ENCODE assay signal across 25 mouse cellular contexts in the genomic region with DNA sequence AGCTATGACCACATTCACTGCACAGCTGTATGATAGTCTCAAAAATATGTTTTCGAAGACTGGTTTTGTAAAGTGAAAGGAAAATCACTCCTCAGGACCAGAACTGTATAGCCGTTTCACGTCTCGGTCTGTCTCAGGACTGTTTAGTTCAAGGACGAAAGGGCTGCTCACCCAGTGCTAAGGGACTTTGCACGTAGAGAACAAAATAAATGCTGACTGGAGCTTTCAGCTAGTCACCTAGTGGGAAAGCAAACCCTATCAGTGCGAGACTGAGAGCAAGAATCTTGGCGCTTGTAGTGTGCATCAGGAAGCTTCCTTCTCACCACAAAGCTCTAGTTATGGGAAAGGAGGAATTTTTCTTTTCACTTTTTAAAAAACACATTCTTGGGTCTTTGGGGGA. TPM values are rescaled to one million over a fixed set of nuclear protein-coding genes. Genes with fewer than 3 reads are reported as not detected.
DNase-seq lines count a peak whose midpoint lies in the region; ATAC-seq and TF ChIP-seq lines count a peak whose summit lies in the region.
"Had no signal": no experiment of that assay in that cellular context is flagged by ENCODE, and none has a peak within 500 bp of the region (broad histone marks: within the 10 kb centered on the region; RNA-seq: fewer than 3 reads in every experiment).

No protein-coding gene starts in this region.

- peaks cover 16% of the 10 kb centered on the region for H3K4me1 ChIP-seq in embryonic facial prominence, embryonic 14.5 days (ENCODE audit: control insufficient read depth, insufficient read depth, low read length)
- H3K4me1 ChIP-seq in embryonic facial prominence, embryonic 10.5 days = peaks cover 10% of the 10 kb centered on the region
- peaks cover 10% of the 10 kb centered on the region for H3K4me1 ChIP-seq in kidney, embryonic 16.5 days (ENCODE audit: insufficient read depth, low read length)
- H3K4me1 ChIP-seq in CH12.LX (ENCODE audit: control insufficient read depth in 1 of 2, insufficient read depth in 2 of 2) = no peaks in the 10 kb centered on the region
- H3K4me1 ChIP-seq in liver, embryonic 15.5 days (replicated peaks) = peaks cover 68% of the 10 kb centered on the region

- 83% methylated on average over 8 of the region's 8 CpGs for WGBS in embryonic facial prominence, embryonic 14.5 days
- WGBS in embryonic facial prominence, embryonic 10.5 days = 88% methylated on average over 8 of the region's 8 CpGs
- 85% methylated on average over 8 of the region's 8 CpGs for WGBS in kidney, embryonic 16.5 days
- 61% methylated on average over 8 of the region's 8 CpGs for WGBS in liver, embryonic 15.5 days (ENCODE audit: insufficient replicate concordance)

- H3K4me2 ChIP-seq in embryonic facial prominence, embryonic 14.5 days (ENCODE audit: low read depth, low read length) = no peak overlapping the region
- H3K4me2 ChIP-seq in kidney, embryonic 16.5 days (replicated peaks; ENCODE audit: low read depth, low read length) = no peak overlapping the region
- H3K4me2 ChIP-seq in CH12.LX (ENCODE audit: insufficient read depth, low read depth, poor library complexity, severe bottlenecking) = peak overlapping the region; percentile 26; the same call in 1 of the 2 replicates
- H3K4me2 ChIP-seq in liver, embryonic 15.5 days = no peak overlapping the region
- H3K4me2 ChIP-seq: embryonic facial prominence, embryonic 13.5 days; forebrain, embryonic 15.5 days; hindbrain, embryonic 13.5 days; limb, embryonic 15.5 days; midbrain, embryonic 15.5 days had no signal

- H3K27ac ChIP-seq in embryonic facial prominence, embryonic 14.5 days (replicated peaks; ENCODE audit: low read depth, low read length) = 0 out of 2 replicates have a peak overlapping the region, but pooled peaks have one; percentile 13
- no peak overlapping the region for H3K27ac ChIP-seq in embryonic facial prominence, embryonic 10.5 days (replicated peaks)
- H3K27ac ChIP-seq in kidney, embryonic 16.5 days (ENCODE audit: low read length) = no peak overlapping the region
- no peak overlapping the region for H3K27ac ChIP-seq in CH12.LX (ENCODE audit: insufficient read depth, low read depth)
- H3K27ac ChIP-seq in liver, embryonic 15.5 days (replicated peaks) = peak overlapping the region; percentile 88
- H3K27ac ChIP-seq: embryonic facial prominence, embryonic 13.5 days; forebrain, embryonic 15.5 days; hindbrain, embryonic 13.5 days; limb, embryonic 15.5 days; midbrain, embryonic 15.5 days had no signal

- no peak for TF ChIP-seq POLR2A in CH12.LX (IDR thresholded peaks at IDR 0.05; ENCODE audit: low read depth, low read length)

- no peak overlapping the region for H3K4me3 ChIP-seq in embryonic facial prominence, embryonic 14.5 days (ENCODE audit: low read depth, low read length)
- H3K4me3 ChIP-seq in embryonic facial prominence, embryonic 10.5 days = no peak overlapping the region
- H3K4me3 ChIP-seq in kidney, embryonic 16.5 days (ENCODE audit: low read length) = no peak overlapping the region
- no peak overlapping the region for H3K4me3 ChIP-seq in CH12.LX (replicated peaks in 1 of 3; ENCODE audit: low read depth in 2 of 3, low read length in 2 of 3, poor library complexity in 1 of 3)
- no peak overlapping the region for H3K4me3 ChIP-seq in liver, embryonic 15.5 days (replicated peaks)
- H3K4me3 ChIP-seq: embryonic facial prominence, embryonic 13.5 days; forebrain, embryonic 15.5 days; hindbrain, embryonic 13.5 days; limb, embryonic 15.5 days; midbrain, embryonic 15.5 days; myocyte had no signal

- no peak for TF ChIP-seq RAD21 in CH12.LX (IDR thresholded peaks at IDR 0.05; ENCODE audit: low read depth, low read length)

- no peak for DNase-seq in embryonic facial prominence, embryonic 14.5 days (ENCODE audit: low spot score)
- no peak for DNase-seq in embryonic facial prominence, embryonic 10.5 days (ENCODE audit: low spot score)
- DNase-seq in kidney, adult 9 months = peak; percentile 77
- DNase-seq in CH12.LX (ENCODE audit: extremely low read depth) = no peak
- no peak for DNase-seq in frontal cortex, postnatal 25 days (ENCODE audit: low spot score in 2 of 2)
- DNase-seq: adrenal gland, postnatal 25 days; cerebellum, adult 11 months; cerebellum, postnatal 10 days; gastrocnemius, postnatal 25 days; heart, postnatal 14 days; layer of hippocampus, postnatal 36 days; lung, postnatal 14 days; right cerebral cortex, postnatal 25 days had no signal

- H3K9me3 ChIP-seq in embryonic facial prominence, embryonic 14.5 days (ENCODE audit: control insufficient read depth, low read length) = no peaks in the 10 kb centered on the region
- H3K9me3 ChIP-seq in embryonic facial prominence, embryonic 10.5 days = no peaks in the 10 kb centered on the region
- H3K9me3 ChIP-seq in kidney, embryonic 16.5 days (ENCODE audit: low read length) = no peaks in the 10 kb centered on the region
- no peaks in the 10 kb centered on the region for H3K9me3 ChIP-seq in CH12.LX (replicated peaks; ENCODE audit: low read length)
- H3K9me3 ChIP-seq in liver, embryonic 15.5 days (replicated peaks) = no peaks in the 10 kb centered on the region
- H3K9me3 ChIP-seq: embryonic facial prominence, embryonic 13.5 days; forebrain, embryonic 15.5 days; G1E; hindbrain, embryonic 13.5 days; limb, embryonic 15.5 days; midbrain, embryonic 15.5 days had no signal

- H3K79me2 ChIP-seq in CH12.LX (replicated peaks; ENCODE audit: control insufficient read depth, extremely low read depth, insufficient read depth, poor library complexity, severe bottlenecking) = no peaks in the 10 kb centered on the region

- dilution Hi-C loops in CH12.LX (cut with MboI; ENCODE audit: extremely low pct_ligation_motif_present, extremely low pct_unique_long_range_greater_than_20kb, low sequenced_read_pairs) = no loop called here

- ATAC-seq in embryonic facial prominence, embryonic 14.5 days (ENCODE audit: low read depth) = no peak
- no peak for ATAC-seq in kidney, embryonic 16.5 days (ENCODE audit: low FRiP score, low TSS enrichment)
- no peak for ATAC-seq in liver, embryonic 15.5 days (ENCODE audit: insufficient read depth)
- ATAC-seq: activated CD4-positive, CD25-positive, alpha-beta regulatory T cell, adult 4 months; CD4-positive, CD25-positive, alpha-beta regulatory T cell, adult 4 months; forebrain, embryonic 15.5 days; inflammation-experienced regulatory T-cells, adult 6 months; midbrain, embryonic 15.5 days had no signal

- TF ChIP-seq CTCF in CH12.LX (conservative IDR thresholded peaks at IDR 0.05 in 1 of 2, IDR thresholded peaks at IDR 0.05 in 1 of 2; ENCODE audit: low read depth in 2 of 2, low read length in 2 of 2) = no peak

- no peaks in the 10 kb centered on the region for H3K27me3 ChIP-seq in embryonic facial prominence, embryonic 14.5 days (replicated peaks; ENCODE audit: control insufficient read depth, insufficient read depth, low read length)
- H3K27me3 ChIP-seq in embryonic facial prominence, embryonic 10.5 days (replicated peaks; ENCODE audit: low read depth, poor library complexity, severe bottlenecking) = no peaks in the 10 kb centered on the region
- H3K27me3 ChIP-seq in kidney, embryonic 16.5 days (ENCODE audit: insufficient read depth, low read length) = no peaks in the 10 kb centered on the region
- H3K27me3 ChIP-seq in CH12.LX (replicated peaks) = no peaks in the 10 kb centered on the region
- H3K27me3 ChIP-seq in liver, embryonic 15.5 days = no peaks in the 10 kb centered on the region
- H3K27me3 ChIP-seq: embryonic facial prominence, embryonic 13.5 days; forebrain, embryonic 15.5 days; hindbrain, embryonic 13.5 days; limb, embryonic 15.5 days; midbrain, embryonic 15.5 days had no signal

- in situ Hi-C loops in CH12.LX (cut with MboI; ENCODE audit: low pct_ligation_motif_present, low pct_unique_long_range_greater_than_20kb, low sequenced_read_pairs) = no loop called here

- H3K9ac ChIP-seq in embryonic facial prominence, embryonic 14.5 days (ENCODE audit: low read depth, low read length) = no peak overlapping the region
- H3K9ac ChIP-seq in kidney, embryonic 16.5 days (replicated peaks; ENCODE audit: low read length) = no peak overlapping the region
- no peak overlapping the region for H3K9ac ChIP-seq in CH12.LX (ENCODE audit: insufficient read depth, low read depth)
- H3K9ac ChIP-seq in liver, embryonic 15.5 days = no peak overlapping the region
- H3K9ac ChIP-seq: embryonic facial prominence, embryonic 13.5 days; forebrain, embryonic 15.5 days; hindbrain, embryonic 13.5 days; limb, embryonic 15.5 days; midbrain, embryonic 15.5 days had no signal

- TF ChIP-seq EP300 in CH12.LX (IDR thresholded peaks at IDR 0.05; ENCODE audit: low read length) = no peak

- H3K36me3 ChIP-seq in embryonic facial prominence, embryonic 14.5 days (ENCODE audit: control insufficient read depth, insufficient read depth, low read length) = no peaks in the 10 kb centered on the region
- no peaks in the 10 kb centered on the region for H3K36me3 ChIP-seq in embryonic facial prominence, embryonic 10.5 days (replicated peaks)
- no peaks in the 10 kb centered on the region for H3K36me3 ChIP-seq in kidney, embryonic 16.5 days (ENCODE audit: insufficient read depth, low read length)
- no peaks in the 10 kb centered on the region for H3K36me3 ChIP-seq in CH12.LX (replicated peaks in 1 of 2; ENCODE audit: control insufficient read depth in 1 of 2, insufficient read depth in 1 of 2, low read length in 1 of 2)
- H3K36me3 ChIP-seq in liver, embryonic 15.5 days (replicated peaks) = no peaks in the 10 kb centered on the region
- H3K36me3 ChIP-seq: embryonic facial prominence, embryonic 13.5 days; forebrain, embryonic 15.5 days; G1E; hindbrain, embryonic 13.5 days; limb, embryonic 15.5 days; midbrain, embryonic 15.5 days had no signal

TF ChIP-seq in CH12.LX, 34 proteins besides CTCF, POLR2A, EP300 and RAD21:
- TF ChIP-seq GABPA (IDR thresholded peaks at IDR 0.05; ENCODE audit: insufficient replicate concordance, low read depth, low read length) (no peak), ZKSCAN1 (IDR thresholded peaks at IDR 0.05; ENCODE audit: borderline replicate concordance, low read depth, low read length) (no peak), MAZ (IDR thresholded peaks at IDR 0.05; ENCODE audit: low read depth, low read length) (no peak), SMC3 (IDR thresholded peaks at IDR 0.05; ENCODE audit: low read depth, low read length) (no peak)

RNA-seq across cellular contexts. Expression of gene Arhgap32, which starts 15.4 kb away (rescaled TPM):
- 10.9 and 11.5 TPM in 2 replicates for polyA plus RNA-seq in embryonic facial prominence, embryonic 14.5 days (2014; fragmentation: Nextera tagmentation; extraction: Ambion mirVana)
- polyA plus RNA-seq in embryonic facial prominence, embryonic 10.5 days (2016; fragmentation: Nextera tagmentation; extraction: Ambion mirVana) = 3.6 and 4.0 TPM in 2 replicates
- 9.6 and 10.7 TPM in 2 replicates for polyA plus RNA-seq in kidney, embryonic 16.5 days (2015; fragmentation: Nextera tagmentation; extraction: Ambion mirVana)
- 0.08 and 0.38 TPM in 2 replicates for total RNA-seq in CH12.LX (2012; rRNA removed)
- not detected in 2 replicates for total RNA-seq in CH12.LX (2014; rRNA removed)
- polyA plus RNA-seq in CH12.LX (2012; ENCODE audit: insufficient read length, low read depth) = 0.05 and 0.41 TPM in 2 replicates
- polyA plus RNA-seq in liver, embryonic 15.5 days (2015; fragmentation: Nextera tagmentation; extraction: Ambion mirVana) = 0.40 and 0.51 TPM in 2 replicates
- polyA plus RNA-seq: activated CD4-positive, CD25-positive, alpha-beta regulatory T cell, adult 4 months; CD4-positive, CD25-positive, alpha-beta regulatory T cell, adult 4 months had no signal

Comparison
In these comparisons a context has a peak if more than half of its experiments do, and no peak if none do; other contexts are left out.
1. H3K27ac ChIP-seq: peak in embryonic facial prominence, embryonic 14.5 days (single experiment) and liver, embryonic 15.5 days (single experiment); none in embryonic facial prominence, embryonic 10.5 days (single experiment), kidney, embryonic 16.5 days (single experiment) and CH12.LX (single experiment).